Mouse (Mus musculus): Measurements from ENCODE around the gene Vdac2. TPM values are rescaled to one million over a fixed set of nuclear protein-coding genes. Genes with fewer than 3 reads are reported as not detected.

The Vdac2 gene
- polyA plus RNA-seq, 1 experiment: 358 TPM

DNA sequence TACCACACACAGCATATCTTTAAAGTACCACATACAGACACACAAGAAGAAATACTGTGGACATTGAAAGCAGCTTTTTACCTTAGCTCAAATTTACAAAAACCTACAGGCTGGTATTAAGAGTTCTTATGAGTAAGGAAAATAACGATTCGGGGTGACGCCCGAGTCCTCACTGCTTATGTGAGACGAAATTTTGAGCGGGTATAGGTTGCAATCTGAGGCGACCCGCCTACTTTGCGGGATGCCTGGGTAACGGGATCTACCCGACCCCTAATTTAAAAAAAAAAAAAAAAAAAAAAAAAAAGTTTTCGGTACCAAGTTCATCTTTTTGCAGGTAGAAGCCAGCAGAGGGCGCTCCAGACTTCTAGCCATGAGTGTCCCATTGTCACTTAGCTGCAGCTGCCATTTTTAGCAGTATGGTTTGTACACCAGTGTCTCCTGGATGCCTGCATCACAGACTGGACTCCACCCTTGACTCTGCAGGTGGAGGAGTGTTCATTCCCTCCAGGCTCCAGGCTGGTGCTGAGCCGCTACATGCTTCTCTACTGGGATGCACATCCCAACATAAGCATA, 12.4 kb upstream of the Vdac2 start:
- TF ChIP-seq EP300 (IDR thresholded peaks at IDR 0.05; ENCODE audit: insufficient read depth, low read depth, low read length) (no peak), POLR2A (IDR thresholded peaks at IDR 0.05; ENCODE audit: insufficient read depth, low read length) (no peak), CTCF (IDR thresholded peaks at IDR 0.05; ENCODE audit: low read depth, low read length) (peak; percentile 63)
- H3K27me3 ChIP-seq (ENCODE audit: control insufficient read depth, insufficient read depth, low read length, poor library complexity, severe bottlenecking): no peaks in the 10 kb centered on the region
- no peaks in the 10 kb centered on the region for H3K36me3 ChIP-seq (ENCODE audit: control insufficient read depth, insufficient read depth, low read length, poor library complexity, severe bottlenecking)
- no peak overlapping the region for H3K9ac ChIP-seq (ENCODE audit: low read depth, poor library complexity, severe bottlenecking)
- H3K4me1 ChIP-seq (ENCODE audit: control insufficient read depth, insufficient read depth, low read length): peaks cover 3% of the 10 kb centered on the region
- H3K9me3 ChIP-seq (replicated peaks; ENCODE audit: control insufficient read depth, insufficient read depth, low read length, poor library complexity, severe bottlenecking): no peaks in the 10 kb centered on the region
- H3K27ac ChIP-seq (ENCODE audit: insufficient read depth, low read length): no peak overlapping the region
- H3K4me3 ChIP-seq (ENCODE audit: low read depth, low read length): no peak overlapping the region

GRCm38 (mm10) chr14:21813216-21813615, 11.8 kb upstream of the Vdac2 start:
- Histone ChIP-seq H3K27me3 (ENCODE audit: control insufficient read depth, insufficient read depth, low read length, poor library complexity, severe bottlenecking) (no peaks in the 10 kb centered on the region), H3K9ac (ENCODE audit: low read depth, poor library complexity, severe bottlenecking) (no peak overlapping the region), H3K4me1 (ENCODE audit: control insufficient read depth, insufficient read depth, low read length) (peaks cover 3% of the 10 kb centered on the region), H3K4me3 (ENCODE audit: low read depth, low read length) (no peak overlapping the region), H3K9me3 (replicated peaks; ENCODE audit: control insufficient read depth, insufficient read depth, low read length, poor library complexity, severe bottlenecking) (no peaks in the 10 kb centered on the region), H3K36me3 (ENCODE audit: control insufficient read depth, insufficient read depth, low read length, poor library complexity, severe bottlenecking) (no peaks in the 10 kb centered on the region), H3K27ac (ENCODE audit: insufficient read depth, low read length) (no peak overlapping the region)
- TF ChIP-seq CTCF (IDR thresholded peaks at IDR 0.05; ENCODE audit: low read depth, low read length): no peak
- TF ChIP-seq EP300 (IDR thresholded peaks at IDR 0.05; ENCODE audit: insufficient read depth, low read depth, low read length): no peak
- no peak for TF ChIP-seq POLR2A (IDR thresholded peaks at IDR 0.05; ENCODE audit: insufficient read depth, low read length)

- H3K27me3 ChIP-seq (ENCODE audit: control insufficient read depth, insufficient read depth, low read length, poor library complexity, severe bottlenecking): no peaks in the 10 kb centered on the region
- TF ChIP-seq EP300 (IDR thresholded peaks at IDR 0.05; ENCODE audit: insufficient read depth, low read depth, low read length): no peak
- TF ChIP-seq POLR2A (IDR thresholded peaks at IDR 0.05; ENCODE audit: insufficient read depth, low read length): no peak
- TF ChIP-seq CTCF (IDR thresholded peaks at IDR 0.05; ENCODE audit: low read depth, low read length): no peak
- H3K9me3 ChIP-seq (replicated peaks; ENCODE audit: control insufficient read depth, insufficient read depth, low read length, poor library complexity, severe bottlenecking): no peaks in the 10 kb centered on the region
- H3K27ac ChIP-seq (ENCODE audit: insufficient read depth, low read length): no peak overlapping the region
- H3K9ac ChIP-seq (ENCODE audit: low read depth, poor library complexity, severe bottlenecking): no peak overlapping the region
- no peak overlapping the region for H3K4me3 ChIP-seq (ENCODE audit: low read depth, low read length)
- H3K4me1 ChIP-seq (ENCODE audit: control insufficient read depth, insufficient read depth, low read length): peaks cover 3% of the 10 kb centered on the region
- no peaks in the 10 kb centered on the region for H3K36me3 ChIP-seq (ENCODE audit: control insufficient read depth, insufficient read depth, low read length, poor library complexity, severe bottlenecking)
These were observed 11.2 kb upstream of the Vdac2 start for GRCm38 (mm10) chr14:21813847-21814246.

DNA sequence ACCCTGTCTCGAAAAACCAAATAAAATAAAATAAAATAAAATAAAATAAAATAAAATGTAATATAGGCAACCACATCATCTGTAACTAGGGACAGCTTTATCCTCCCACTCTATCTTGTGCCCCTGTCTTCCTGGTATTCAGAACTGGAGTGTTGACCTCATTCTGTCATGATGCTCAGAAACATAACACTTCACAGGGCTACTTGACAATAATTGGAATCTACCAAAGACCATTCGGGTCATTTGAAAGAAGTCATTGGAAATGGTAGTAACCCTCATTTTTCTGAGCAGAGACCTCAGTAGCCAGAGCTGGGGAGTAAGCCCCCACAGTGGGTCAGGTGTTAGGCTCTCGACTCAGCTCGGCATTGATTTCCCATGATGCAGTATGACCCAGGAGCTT, 10.4 kb upstream of the Vdac2 start:
- Histone ChIP-seq H3K4me3 (ENCODE audit: low read depth, low read length) (no peak overlapping the region), H3K36me3 (ENCODE audit: control insufficient read depth, insufficient read depth, low read length, poor library complexity, severe bottlenecking) (no peaks in the 10 kb centered on the region), H3K27me3 (ENCODE audit: control insufficient read depth, insufficient read depth, low read length, poor library complexity, severe bottlenecking) (no peaks in the 10 kb centered on the region), H3K4me1 (ENCODE audit: control insufficient read depth, insufficient read depth, low read length) (peaks cover 3% of the 10 kb centered on the region), H3K9ac (ENCODE audit: low read depth, poor library complexity, severe bottlenecking) (no peak overlapping the region), H3K27ac (ENCODE audit: insufficient read depth, low read length) (no peak overlapping the region), H3K9me3 (replicated peaks; ENCODE audit: control insufficient read depth, insufficient read depth, low read length, poor library complexity, severe bottlenecking) (no peaks in the 10 kb centered on the region)
- TF ChIP-seq POLR2A (IDR thresholded peaks at IDR 0.05; ENCODE audit: insufficient read depth, low read length) (no peak), EP300 (IDR thresholded peaks at IDR 0.05; ENCODE audit: insufficient read depth, low read depth, low read length) (no peak), CTCF (IDR thresholded peaks at IDR 0.05; ENCODE audit: low read depth, low read length) (no peak)

GRCm38 (mm10) chr14:21816255-21816654, 8.8 kb upstream of the Vdac2 start:
- Histone ChIP-seq H3K9ac (ENCODE audit: low read depth, poor library complexity, severe bottlenecking) (no peak overlapping the region), H3K27me3 (ENCODE audit: control insufficient read depth, insufficient read depth, low read length, poor library complexity, severe bottlenecking) (no peaks in the 10 kb centered on the region), H3K36me3 (ENCODE audit: control insufficient read depth, insufficient read depth, low read length, poor library complexity, severe bottlenecking) (no peaks in the 10 kb centered on the region), H3K9me3 (replicated peaks; ENCODE audit: control insufficient read depth, insufficient read depth, low read length, poor library complexity, severe bottlenecking) (no peaks in the 10 kb centered on the region), H3K27ac (ENCODE audit: insufficient read depth, low read length) (no peak overlapping the region), H3K4me3 (ENCODE audit: low read depth, low read length) (no peak overlapping the region), H3K4me1 (ENCODE audit: control insufficient read depth, insufficient read depth, low read length) (peaks cover 3% of the 10 kb centered on the region)
- TF ChIP-seq CTCF (IDR thresholded peaks at IDR 0.05; ENCODE audit: low read depth, low read length) (no peak), POLR2A (IDR thresholded peaks at IDR 0.05; ENCODE audit: insufficient read depth, low read length) (no peak), EP300 (IDR thresholded peaks at IDR 0.05; ENCODE audit: insufficient read depth, low read depth, low read length) (no peak)

DNA sequence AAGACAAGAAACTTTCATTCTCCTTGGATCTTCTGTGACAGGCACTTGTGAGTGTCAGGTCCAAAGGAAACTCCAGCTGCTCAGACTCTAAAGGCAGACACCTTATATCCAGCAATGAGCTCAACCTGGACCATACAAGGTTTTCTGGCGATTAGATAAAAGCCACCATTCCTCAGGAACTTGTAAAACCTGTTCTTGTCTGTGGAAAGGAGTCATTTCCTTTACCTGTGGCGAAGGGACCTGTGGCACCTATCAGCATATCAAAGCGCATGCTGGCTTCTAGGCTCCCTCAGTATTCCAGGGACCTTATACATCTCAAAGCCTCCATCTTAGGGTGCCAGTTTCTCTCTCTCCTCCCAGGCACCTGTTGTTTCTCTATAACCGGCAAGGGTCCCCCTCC, 7.6 kb upstream of the Vdac2 start:
- H3K27ac ChIP-seq (ENCODE audit: insufficient read depth, low read length): no peak overlapping the region
- TF ChIP-seq CTCF (IDR thresholded peaks at IDR 0.05; ENCODE audit: low read depth, low read length): no peak
- TF ChIP-seq EP300 (IDR thresholded peaks at IDR 0.05; ENCODE audit: insufficient read depth, low read depth, low read length): no peak
- no peak for TF ChIP-seq POLR2A (IDR thresholded peaks at IDR 0.05; ENCODE audit: insufficient read depth, low read length)
- H3K4me1 ChIP-seq (ENCODE audit: control insufficient read depth, insufficient read depth, low read length): peaks cover 3% of the 10 kb centered on the region
- H3K9ac ChIP-seq (ENCODE audit: low read depth, poor library complexity, severe bottlenecking): no peak overlapping the region
- no peaks in the 10 kb centered on the region for H3K36me3 ChIP-seq (ENCODE audit: control insufficient read depth, insufficient read depth, low read length, poor library complexity, severe bottlenecking)
- no peaks in the 10 kb centered on the region for H3K9me3 ChIP-seq (replicated peaks; ENCODE audit: control insufficient read depth, insufficient read depth, low read length, poor library complexity, severe bottlenecking)
- no peak overlapping the region for H3K4me3 ChIP-seq (ENCODE audit: low read depth, low read length)
- H3K27me3 ChIP-seq (ENCODE audit: control insufficient read depth, insufficient read depth, low read length, poor library complexity, severe bottlenecking): no peaks in the 10 kb centered on the region

All from ES-Bruce4 (cell line).